Mouse (Mus musculus) limb, embryonic 15.5 days (tissue): ENCODE measurements around the gene Bcl11b. TPM values are rescaled to one million over a fixed set of nuclear protein-coding genes. Genes with fewer than 3 reads are reported as not detected.

ENCODE experiments used
- ATAC-seq: fragments of 200-750 bp; cut with Nextera tagmentation; 2 replicates; pipeline ENCODE4 v1.8.0; 2017; ENCODE audit warnings: low read depth, moderate TSS enrichment; ENCODE audit not compliant: insufficient number of reproducible peaks, low FRiP score, low TSS enrichment
- H3K27ac ChIP-seq: fragments of 300-500 bp; sonication (generic); 2 replicates; pipeline ENCODE4 v1.5.1; 2015; ENCODE audit warnings: moderate library complexity, mild to moderate bottlenecking, inconsistent platforms
- H3K27me3 ChIP-seq: fragments of 300-500 bp; sonication (generic); 2 replicates; pipeline ENCODE4 v1.6.1; 2015; ENCODE audit warnings: inconsistent platforms
- H3K36me3 ChIP-seq: fragments of 300-500 bp; sonication (generic); 2 replicates; pipeline ENCODE4 v1.6.1; 2015; ENCODE audit warnings: inconsistent platforms
- H3K4me1 ChIP-seq: fragments of 300-500 bp; sonication (generic); 2 replicates; pipeline ENCODE4 v1.6.1; 2015; ENCODE audit warnings: inconsistent platforms
- H3K4me2 ChIP-seq: fragments of 300-500 bp; sonication (generic); 2 replicates; pipeline ENCODE4 v1.6.1; 2015; ENCODE audit warnings: mild to moderate bottlenecking, inconsistent platforms
- H3K4me3 ChIP-seq: fragments of 300-500 bp; sonication (generic); 2 replicates; pipeline ENCODE4 v1.5.1; 2015; ENCODE audit warnings: mild to moderate bottlenecking, inconsistent platforms
- H3K9ac ChIP-seq: fragments of 300-500 bp; sonication (generic); 2 replicates; pipeline ENCODE4 v1.6.1; 2015; ENCODE audit warnings: inconsistent platforms
- H3K9me3 ChIP-seq: fragments of 300-500 bp; sonication (generic); 2 replicates; pipeline ENCODE4 v1.6.1; 2016; ENCODE audit warnings: inconsistent platforms
- WGBS: fragments of 180-500 bp; shearing (Covaris S2); methylation state at CpG from one replicate; pipeline ENCODE4 v1.1.7; 2015; 5-methylcytosine and 5-hydroxymethylcytosine counted together
- polyA plus RNA-seq: library from polyadenylated mRNA; unstranded; fragments of >200 nt; fragmentation: Nextera tagmentation; extraction: Ambion mirVana; gene quantifications from 2 replicates; pipeline ENCODE4 v1.2.1, GENCODE M21; 2015

Bcl11b gene
- polyA plus RNA-seq, 1 experiment from 2014 or later = 19.9 TPM

DNA sequence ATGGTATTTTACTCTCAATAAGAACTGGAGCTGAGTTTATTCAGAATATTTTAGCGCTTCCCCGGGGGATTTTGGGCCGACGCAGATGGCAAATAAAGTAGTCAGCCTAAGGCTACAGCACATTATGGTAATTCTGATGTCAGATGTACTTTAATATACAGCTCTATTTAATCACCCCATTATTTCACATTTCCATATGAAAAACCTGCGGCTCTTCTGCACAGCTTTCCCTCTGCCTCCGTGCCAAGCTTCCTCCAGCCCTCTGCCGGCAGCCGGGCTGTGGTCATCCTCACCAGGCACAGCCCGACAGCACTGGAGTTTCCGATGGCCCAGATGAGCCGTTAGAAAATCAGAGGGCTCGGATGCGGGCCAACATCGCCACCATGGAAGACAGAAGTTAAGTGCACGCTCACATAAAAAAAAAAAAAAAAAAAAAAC lies 74.9 kb downstream of the Bcl11b start:
- WGBS = 24% methylated on average over 15 of the region's 15 CpGs
- Histone ChIP-seq H3K4me1 (peaks cover 76% of the 10 kb centered on the region), H3K4me2 (peak overlapping the region; percentile 30)

DNA sequence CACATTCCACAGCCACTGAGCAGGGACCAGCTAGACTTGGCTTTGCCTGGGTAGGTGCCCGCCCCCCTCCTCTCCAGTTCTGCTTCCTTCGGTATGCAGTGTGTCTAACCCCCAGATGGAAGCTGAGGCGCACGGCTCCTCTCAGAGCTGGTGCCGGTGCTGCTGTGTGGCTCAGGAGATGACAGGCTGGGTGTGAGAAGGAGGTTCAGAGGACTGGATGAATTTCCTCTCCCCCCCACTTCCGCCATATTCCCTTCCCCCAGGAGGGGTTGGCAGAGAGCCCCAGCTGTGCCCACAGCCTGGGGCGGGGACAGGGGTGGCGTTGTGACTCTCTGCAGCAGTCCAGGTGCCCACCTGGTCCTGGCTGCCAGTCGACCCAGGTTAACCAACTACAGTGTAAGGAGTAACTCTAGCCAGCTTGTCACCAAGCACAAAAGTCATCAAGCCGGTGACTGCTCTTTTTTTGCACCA lies 75.4 kb downstream of the Bcl11b start:
- H3K27ac ChIP-seq = peak overlapping the region; percentile 19; the same call in 1 of the 2 replicates
- H3K9ac ChIP-seq = 0 out of 2 replicates have a peak overlapping the region, but pooled peaks have one; percentile 0
- peak; percentile 46; the same call in 1 of the 2 replicates for ATAC-seq

More for the DNA sequence above, 74.9 kb downstream of the Bcl11b start:
- Histone ChIP-seq H3K27ac (peak overlapping the region; percentile 19), H3K36me3 (no peaks in the 10 kb centered on the region), H3K27me3 (no peaks in the 10 kb centered on the region), H3K4me3 (no peak overlapping the region), H3K9ac (no peak overlapping the region), H3K9me3 (no peaks in the 10 kb centered on the region)
- no peak for ATAC-seq

DNA sequence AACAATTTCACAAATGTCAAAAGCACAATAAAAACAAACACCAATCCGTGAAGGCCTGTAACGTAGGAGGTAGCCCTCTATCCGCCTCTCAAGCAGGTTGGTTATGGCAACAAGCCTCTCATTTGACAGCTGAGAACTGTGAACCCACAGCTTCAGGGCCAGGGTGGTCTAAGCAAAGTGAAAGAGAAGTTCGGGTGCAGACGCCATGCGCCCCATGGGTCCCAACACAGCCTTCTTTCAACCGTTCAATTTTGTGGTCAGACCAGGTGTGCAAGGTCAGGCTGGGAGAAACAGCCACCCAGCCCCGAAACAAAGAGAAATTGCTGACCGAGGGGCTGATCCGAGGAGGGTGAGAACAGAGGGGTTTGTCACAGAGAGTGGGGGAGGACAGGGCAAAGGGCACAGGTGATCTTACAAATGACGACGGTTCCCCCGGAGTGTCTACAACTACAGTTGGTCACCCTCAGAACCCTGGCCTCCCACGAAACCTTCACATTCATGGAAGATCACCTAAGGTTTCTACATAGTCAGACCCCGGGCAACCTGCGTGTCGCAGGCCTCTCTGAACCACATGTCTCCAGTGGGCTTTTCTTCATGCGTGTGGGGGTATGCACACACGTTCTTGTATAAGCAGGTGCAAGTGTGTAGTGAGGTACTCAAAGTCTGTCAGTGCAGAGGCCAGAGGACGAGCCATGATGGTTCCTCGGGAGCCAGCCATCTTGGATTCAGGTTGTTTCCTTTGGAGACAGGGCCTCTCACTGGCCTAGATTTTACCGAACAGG lies 77.1 kb downstream of the Bcl11b start:
- WGBS = 85% methylated on average over 22 of the region's 22 CpGs
- Histone ChIP-seq H3K36me3 (no peaks in the 10 kb centered on the region), H3K27ac (no peak overlapping the region), H3K4me3 (no peak overlapping the region), H3K4me2 (no peak overlapping the region), H3K4me1 (peaks cover 60% of the 10 kb centered on the region), H3K9ac (no peak overlapping the region), H3K27me3 (no peaks in the 10 kb centered on the region), H3K9me3 (no peaks in the 10 kb centered on the region)
- ATAC-seq = no peak

More for the DNA sequence above, 75.4 kb downstream of the Bcl11b start:
- H3K9me3 ChIP-seq = no peaks in the 10 kb centered on the region
- 22% methylated on average over 10 of the region's 10 CpGs for WGBS
- no peaks in the 10 kb centered on the region for H3K27me3 ChIP-seq
- H3K4me2 ChIP-seq = peak overlapping the region; percentile 30
- peaks cover 73% of the 10 kb centered on the region for H3K4me1 ChIP-seq
- peak overlapping the region; percentile 2 for H3K4me3 ChIP-seq
- no peaks in the 10 kb centered on the region for H3K36me3 ChIP-seq

DNA sequence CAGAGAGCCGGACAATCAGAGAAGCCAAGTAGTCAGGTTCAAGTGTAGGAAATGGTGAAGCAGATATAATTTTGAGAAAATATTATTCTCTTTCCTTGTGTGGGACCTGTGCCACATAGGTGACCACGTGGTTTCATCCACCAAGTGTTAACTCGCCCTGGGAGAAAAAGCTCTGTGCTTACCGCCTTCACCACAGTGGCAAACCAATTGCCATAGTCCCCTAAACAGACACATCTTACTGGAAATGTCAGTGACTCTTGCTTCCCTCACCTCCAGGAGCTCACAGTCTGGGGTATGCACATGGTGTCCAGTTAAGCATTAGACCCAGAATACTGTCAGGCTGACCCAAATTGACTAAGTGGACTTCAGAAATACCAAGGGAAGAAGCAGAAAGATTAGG lies 78.7 kb downstream of the Bcl11b start:
- Histone ChIP-seq H3K9me3 (no peaks in the 10 kb centered on the region), H3K27ac (no peak overlapping the region), H3K4me3 (no peak overlapping the region), H3K9ac (no peak overlapping the region), H3K27me3 (no peaks in the 10 kb centered on the region), H3K4me1 (peaks cover 49% of the 10 kb centered on the region), H3K4me2 (no peak overlapping the region), H3K36me3 (no peaks in the 10 kb centered on the region)
- WGBS = 82% methylated on average over 4 of the region's 4 CpGs
- no peak for ATAC-seq

DNA sequence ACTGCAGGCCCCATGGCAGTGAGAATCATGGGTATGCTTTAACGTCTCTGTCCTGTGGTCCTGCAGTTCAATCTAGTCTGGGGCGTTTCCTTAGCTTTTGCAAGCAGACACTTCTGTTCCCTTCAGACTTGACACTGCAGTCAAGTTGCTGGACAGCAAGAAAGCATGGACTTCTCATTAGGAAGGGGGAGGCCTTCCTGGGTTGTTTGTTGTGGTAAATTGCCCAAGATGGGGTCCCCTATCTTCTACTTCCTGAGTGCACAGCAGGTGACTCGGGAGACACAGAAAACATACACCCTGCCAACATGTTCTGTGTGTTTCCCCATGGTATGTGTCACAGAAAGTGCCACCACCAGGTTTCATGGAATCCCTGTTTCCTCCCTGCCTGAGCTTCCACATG lies 79.4 kb downstream of the Bcl11b start:
- H3K4me3 ChIP-seq = no peak overlapping the region
- no peaks in the 10 kb centered on the region for H3K27me3 ChIP-seq
- H3K27ac ChIP-seq = no peak overlapping the region
- no peaks in the 10 kb centered on the region for H3K9me3 ChIP-seq
- no peaks in the 10 kb centered on the region for H3K36me3 ChIP-seq
- no peak for ATAC-seq
- no peak overlapping the region for H3K4me2 ChIP-seq
- 58% methylated on average over 3 of the region's 3 CpGs for WGBS
- peaks cover 42% of the 10 kb centered on the region for H3K4me1 ChIP-seq
- no peak overlapping the region for H3K9ac ChIP-seq

DNA sequence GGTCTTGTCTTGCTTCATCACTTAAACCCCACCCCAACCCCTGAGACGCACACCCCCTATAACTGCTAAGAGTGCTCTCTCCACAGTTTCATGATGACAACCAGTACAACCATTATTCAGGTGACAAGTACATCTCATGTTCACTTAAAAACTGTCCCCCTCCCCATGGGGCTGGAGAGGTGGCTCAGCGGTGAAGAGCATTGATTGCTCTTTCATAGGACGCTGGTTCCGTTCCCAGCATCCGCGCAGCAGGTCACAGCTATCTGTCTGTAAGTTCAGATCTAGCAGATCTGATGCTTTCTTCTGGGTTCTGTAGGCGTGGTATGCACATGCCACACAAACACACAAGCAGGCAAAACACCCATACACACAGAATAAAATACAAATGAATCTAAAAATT lies 81.2 kb downstream of the Bcl11b start:
- peaks cover 24% of the 10 kb centered on the region for H3K4me1 ChIP-seq
- no peak for ATAC-seq
- no peak overlapping the region for H3K4me2 ChIP-seq
- WGBS = 91% methylated on average over 7 of the region's 7 CpGs
- no peak overlapping the region for H3K27ac ChIP-seq
- H3K9me3 ChIP-seq = no peaks in the 10 kb centered on the region
- H3K27me3 ChIP-seq = no peaks in the 10 kb centered on the region
- H3K9ac ChIP-seq = no peak overlapping the region
- H3K4me3 ChIP-seq = no peak overlapping the region
- H3K36me3 ChIP-seq = peaks cover 3% of the 10 kb centered on the region

DNA sequence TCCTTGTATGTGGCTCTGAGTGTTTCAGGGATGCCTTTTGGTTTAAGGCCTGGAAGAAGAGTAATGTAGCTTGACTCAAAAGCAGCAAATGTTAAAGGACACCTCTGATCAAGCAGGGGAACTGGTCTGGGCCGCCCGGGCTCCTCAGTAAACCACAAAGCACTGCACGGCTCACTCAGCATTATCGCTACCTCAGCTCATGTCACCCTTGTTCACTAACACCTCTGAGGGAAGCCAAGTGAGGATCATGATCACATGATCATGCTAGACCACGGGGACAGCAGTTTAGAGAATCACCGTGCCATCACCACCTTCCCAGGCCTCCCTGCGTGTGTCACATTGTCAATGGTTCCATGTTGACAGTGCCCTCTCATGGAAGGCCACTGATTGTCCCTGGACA lies 81.8 kb downstream of the Bcl11b start:
- Histone ChIP-seq H3K27me3 (no peaks in the 10 kb centered on the region), H3K36me3 (peaks cover 9% of the 10 kb centered on the region), H3K27ac (no peak overlapping the region), H3K9me3 (0 out of 2 replicates have a peak, but pooled peaks cover under 1% of the 10 kb centered on the region), H3K9ac (no peak overlapping the region), H3K4me2 (no peak overlapping the region), H3K4me3 (no peak overlapping the region), H3K4me1 (peaks cover 18% of the 10 kb centered on the region)
- no peak for ATAC-seq
- 82% methylated on average over 7 of the region's 7 CpGs for WGBS

DNA sequence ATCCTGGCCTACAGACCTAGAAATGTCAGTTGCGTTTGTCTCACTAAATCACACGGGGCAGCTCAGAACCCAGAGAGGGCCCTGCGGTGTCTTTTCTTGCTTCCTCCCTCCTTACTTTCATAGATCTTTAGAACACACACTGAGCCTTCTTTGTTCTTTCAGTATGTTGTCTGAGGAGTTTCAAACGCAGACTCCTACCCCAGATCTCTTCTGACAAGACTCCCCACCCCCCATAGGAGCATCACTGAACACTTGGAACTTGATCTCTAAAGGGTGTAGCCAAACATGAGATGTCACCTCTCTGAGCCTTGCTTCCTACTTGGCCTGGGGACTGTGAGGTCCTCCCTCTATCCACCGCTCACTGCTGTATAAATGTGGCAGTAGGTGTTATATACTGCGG lies 82.2 kb downstream of the Bcl11b start:
- peaks cover 13% of the 10 kb centered on the region for H3K4me1 ChIP-seq
- H3K27ac ChIP-seq = no peak overlapping the region
- no peak overlapping the region for H3K9ac ChIP-seq
- ATAC-seq = no peak
- peaks cover 13% of the 10 kb centered on the region for H3K36me3 ChIP-seq
- WGBS = 63% methylated on average over 6 of the region's 6 CpGs
- no peaks in the 10 kb centered on the region for H3K27me3 ChIP-seq
- H3K4me3 ChIP-seq = no peak overlapping the region
- peaks cover 5% of the 10 kb centered on the region; the same call in 1 of the 2 replicates for H3K9me3 ChIP-seq
- H3K4me2 ChIP-seq = no peak overlapping the region

DNA sequence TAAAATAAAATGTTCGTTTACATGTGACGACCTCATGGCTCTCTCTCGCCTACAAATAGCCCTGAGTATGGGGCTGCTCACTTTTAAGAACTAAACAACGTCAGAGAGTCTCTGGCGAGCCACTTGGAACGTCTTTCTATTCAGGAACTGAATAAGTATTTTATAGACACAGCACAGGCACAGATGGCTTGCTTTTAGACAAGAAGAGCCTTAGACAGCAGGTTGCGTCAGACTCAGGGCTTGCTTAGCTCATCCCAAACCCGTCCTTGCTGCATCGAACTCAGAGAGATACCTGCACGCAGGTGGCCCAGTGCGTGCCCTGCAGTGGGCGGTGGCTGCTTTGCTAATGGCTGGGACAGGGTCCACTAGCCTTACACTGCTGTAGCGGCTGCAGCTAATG lies 82.7 kb downstream of the Bcl11b start:
- Histone ChIP-seq H3K4me2 (no peak overlapping the region), H3K36me3 (peaks cover 18% of the 10 kb centered on the region), H3K27me3 (no peaks in the 10 kb centered on the region), H3K9me3 (peaks cover 8% of the 10 kb centered on the region), H3K9ac (no peak overlapping the region), H3K4me1 (peaks cover 13% of the 10 kb centered on the region), H3K27ac (no peak overlapping the region), H3K4me3 (no peak overlapping the region)
- 54% methylated on average over 13 of the region's 13 CpGs for WGBS
- no peak for ATAC-seq

DNA sequence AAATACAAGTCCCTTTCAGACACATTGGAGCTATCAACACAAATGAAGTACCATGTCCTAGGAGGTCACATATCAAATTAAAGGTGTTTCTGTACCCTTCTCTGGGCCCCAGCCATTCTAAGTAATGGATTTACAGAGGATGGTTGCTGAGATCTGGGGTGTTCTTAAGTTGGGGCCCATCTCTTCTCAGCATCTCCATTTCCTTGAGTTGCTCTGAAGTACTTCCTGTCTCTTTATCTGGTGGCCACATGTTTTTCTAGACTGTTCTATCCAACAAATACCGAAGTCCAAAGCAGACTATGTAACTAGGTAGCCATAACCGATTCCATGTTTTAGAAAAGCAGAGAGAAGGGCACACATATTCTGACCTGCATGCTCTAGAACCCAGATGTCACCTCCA lies 83.3 kb downstream of the Bcl11b start:
- H3K9me3 ChIP-seq = peaks cover 10% of the 10 kb centered on the region
- H3K4me3 ChIP-seq = no peak overlapping the region
- no peak overlapping the region for H3K9ac ChIP-seq
- no peak for ATAC-seq
- H3K27me3 ChIP-seq = no peaks in the 10 kb centered on the region
- H3K4me2 ChIP-seq = no peak overlapping the region
- no peak overlapping the region for H3K27ac ChIP-seq
- H3K36me3 ChIP-seq = peaks cover 24% of the 10 kb centered on the region
- peaks cover 9% of the 10 kb centered on the region for H3K4me1 ChIP-seq
- WGBS = 70% methylated on average over 2 of the region's 2 CpGs

DNA sequence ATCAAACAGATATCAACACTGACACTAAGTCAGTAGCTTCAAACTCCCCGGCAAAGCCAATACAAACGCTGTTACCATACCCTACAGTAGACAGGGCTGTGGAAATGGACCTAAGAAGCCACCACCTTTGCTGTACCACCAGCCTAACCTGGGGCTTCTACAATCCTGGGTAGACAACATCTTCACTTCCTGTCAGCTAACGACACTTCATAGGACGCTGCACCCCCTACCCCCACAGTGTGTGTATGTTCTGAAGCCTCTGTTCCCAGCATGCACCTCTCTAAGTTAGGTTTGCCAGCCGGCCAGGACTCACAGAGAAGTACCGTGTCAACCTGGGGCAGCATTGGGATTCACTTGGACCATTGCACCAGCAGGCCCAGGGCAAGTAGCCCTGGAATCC lies 84.6 kb downstream of the Bcl11b start:
- Histone ChIP-seq H3K36me3 (peaks cover 24% of the 10 kb centered on the region), H3K27ac (no peak overlapping the region), H3K9me3 (peaks cover 10% of the 10 kb centered on the region), H3K4me3 (no peak overlapping the region), H3K9ac (no peak overlapping the region), H3K27me3 (no peaks in the 10 kb centered on the region), H3K4me1 (peaks cover 5% of the 10 kb centered on the region), H3K4me2 (no peak overlapping the region)
- no peak for ATAC-seq
- 92% methylated on average over 6 of the region's 6 CpGs for WGBS

DNA sequence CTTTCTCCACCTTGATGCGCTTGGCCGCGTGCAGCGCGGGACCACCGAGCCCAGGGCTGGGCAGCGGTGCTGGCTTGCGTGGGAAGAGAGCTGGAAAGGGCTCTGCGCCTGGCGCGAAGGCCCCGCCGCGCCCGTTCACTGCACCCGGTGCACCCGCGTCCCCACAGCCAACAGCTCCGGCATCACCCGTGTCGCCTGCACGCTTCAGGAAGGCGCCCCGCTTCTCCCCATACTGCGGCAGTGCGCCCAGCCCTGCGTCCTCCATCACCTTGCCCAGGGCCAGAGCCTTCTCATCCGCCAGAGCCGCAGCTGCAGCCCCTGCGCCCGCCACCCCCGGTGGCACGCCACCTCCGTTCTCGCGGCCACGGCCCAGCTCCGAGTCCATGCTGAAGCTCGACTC lies 87.4 kb downstream of the Bcl11b start:
- WGBS = 97% methylated on average over 27 of the region's 39 CpGs
- Histone ChIP-seq H3K9me3 (peaks cover 10% of the 10 kb centered on the region), H3K36me3 (peaks cover 24% of the 10 kb centered on the region), H3K4me1 (peaks cover 9% of the 10 kb centered on the region), H3K27me3 (no peaks in the 10 kb centered on the region), H3K9ac (no peak overlapping the region), H3K27ac (no peak overlapping the region), H3K4me3 (no peak overlapping the region), H3K4me2 (no peak overlapping the region)
- no peak for ATAC-seq
